Mouse (Mus musculus) MEL (cell line): ENCODE data around the gene Rims1. TPM values are rescaled to one million over a fixed set of nuclear protein-coding genes. Genes with fewer than 3 reads are reported as not detected.

Experiments used
- DNase-seq: peaks from one replicate; pipeline ENCODE4 v3.0.0; 2011; ENCODE audit warnings: low read depth, low spot score
- H3K27ac ChIP-seq: 2 replicates; pipeline ENCODE4 v1.5.1; 2012; ENCODE audit warnings: low read depth, mild to moderate bottlenecking, control low read depth, low read length, moderate library complexity; ENCODE audit not compliant: control insufficient read depth
- H3K27me3 ChIP-seq, 2 experiments: fragments of 150-350 bp in 1 of 2; sonication (generic) in 1 of 2; 2 replicates each; pipeline ENCODE4 v1.6.1; 2012; ENCODE audit warnings: low read length in 2 of 2, mild to moderate bottlenecking in 2 of 2, improper control_type of control experiment in 1 of 2, moderate library complexity in 1 of 2; ENCODE audit not compliant: insufficient read depth in 2 of 2, control insufficient read depth in 1 of 2
- H3K36me3 ChIP-seq, 2 experiments: 2 replicates each; pipeline ENCODE4 v1.6.1; 2012 to 2014; ENCODE audit warnings: low read length in 2 of 2, improper control_type of control experiment in 1 of 2, inconsistent platforms in 1 of 2, mild to moderate bottlenecking in 1 of 2; ENCODE audit not compliant: insufficient read depth in 2 of 2, control insufficient read depth in 1 of 2
- H3K4me1 ChIP-seq, 2 experiments: fragments of 150-350 bp in 1 of 2; sonication (generic) in 1 of 2; 2 replicates each; pipeline ENCODE4 v1.6.1; 2012; ENCODE audit warnings: low read length in 2 of 2, improper control_type of control experiment in 1 of 2, mild to moderate bottlenecking in 1 of 2; ENCODE audit not compliant: insufficient read depth in 2 of 2, control insufficient read depth in 1 of 2
- H3K4me3 ChIP-seq, 2 experiments: fragments of 150-350 bp in 1 of 2; sonication (generic) in 1 of 2; 2 replicates each; pipeline ENCODE4 v1.5.1; 2012; ENCODE audit warnings: low read depth in 2 of 2, low read length in 2 of 2, mild to moderate bottlenecking in 2 of 2, moderate library complexity in 2 of 2, control low read depth in 1 of 2, improper control_type of control experiment in 1 of 2; ENCODE audit not compliant: control insufficient read depth in 1 of 2, insufficient read depth in 1 of 2
- H3K79me2 ChIP-seq: 2 replicates; pipeline ENCODE4 v1.6.1; 2012; ENCODE audit warnings: mild to moderate bottlenecking, low read length, moderate library complexity; ENCODE audit not compliant: control insufficient read depth, poor library complexity, insufficient read depth
- H3K9ac ChIP-seq: 2 replicates; pipeline ENCODE4 v1.6.1; 2012; ENCODE audit warnings: low read depth, mild to moderate bottlenecking, control low read depth, low read length, moderate library complexity; ENCODE audit not compliant: control insufficient read depth, poor library complexity, severe bottlenecking
- H3K9me3 ChIP-seq: fragments of 150-350 bp; sonication (generic); replicated peaks from 2 replicates; pipeline ENCODE4 v1.6.1; 2012; ENCODE audit warnings: mild to moderate bottlenecking, low read length, improper control_type of control experiment, moderate library complexity; ENCODE audit not compliant: insufficient read depth
- BHLHE40 ChIP-seq: IDR thresholded peaks from 2 replicates; pipeline ENCODE4 v1.6.1; 2012; ENCODE audit warnings: low read depth, mild to moderate bottlenecking, inconsistent platforms, low read length, improper control_type of control experiment, borderline replicate concordance
- CHD1 ChIP-seq: IDR thresholded peaks from 2 replicates; pipeline ENCODE4 v1.6.1; 2012; ENCODE audit warnings: low read depth, mild to moderate bottlenecking, inconsistent platforms, low read length, improper control_type of control experiment
- CHD2 ChIP-seq: IDR thresholded peaks from 2 replicates; pipeline ENCODE4 v1.6.1; 2011; ENCODE audit warnings: low read length, improper control_type of control experiment
- CTCF ChIP-seq, 3 experiments: IDR thresholded peaks in 2 of 3; conservative IDR thresholded peaks in 1 of 3; 2 replicates each; pipeline ENCODE4 v1.5.1; 2011 to 2012; ENCODE audit warnings: low read length in 3 of 3, low read depth in 2 of 3, mild to moderate bottlenecking in 2 of 3, improper control_type of control experiment in 1 of 3, inconsistent platforms in 1 of 3, mixed read lengths in 1 of 3, moderate library complexity in 1 of 3; ENCODE audit not compliant: control insufficient read depth in 1 of 3, insufficient read depth in 1 of 3, poor library complexity in 1 of 3, severe bottlenecking in 1 of 3
- ELF1 ChIP-seq: IDR thresholded peaks from 2 replicates; pipeline ENCODE4 v1.6.1; 2014; ENCODE audit warnings: low read depth, mild to moderate bottlenecking, inconsistent platforms, low read length, improper control_type of control experiment, moderate library complexity
- EP300 ChIP-seq, 2 experiments: IDR thresholded peaks; 2 replicates each; pipeline ENCODE4 v1.6.1; 2011; ENCODE audit warnings: improper control_type of control experiment in 2 of 2, low read length in 2 of 2, low read depth in 1 of 2, mild to moderate bottlenecking in 1 of 2
- GABPA ChIP-seq: IDR thresholded peaks from 2 replicates; pipeline ENCODE4 v1.6.1; 2012; ENCODE audit warnings: low read depth, mild to moderate bottlenecking, inconsistent platforms, low read length, improper control_type of control experiment, moderate library complexity
- GATA1 ChIP-seq: IDR thresholded peaks from 2 replicates; pipeline ENCODE4 v1.6.1; 2011; ENCODE audit warnings: low read depth, low read length, improper control_type of control experiment
- JUND ChIP-seq: IDR thresholded peaks from 2 replicates; pipeline ENCODE4 v1.6.1; 2011; ENCODE audit warnings: low read depth, mild to moderate bottlenecking, improper control_type of control experiment, low read length
- KAT2A ChIP-seq: conservative IDR thresholded peaks from 2 replicates; pipeline ENCODE4 v1.6.1; 2012; ENCODE audit warnings: low read depth, low read length, improper control_type of control experiment, inconsistent platforms
- MAFK ChIP-seq: IDR thresholded peaks from 2 replicates; pipeline ENCODE4 v1.6.1; 2011; ENCODE audit warnings: low read depth, mild to moderate bottlenecking, low read length, improper control_type of control experiment, borderline replicate concordance
- MAZ ChIP-seq: IDR thresholded peaks from 2 replicates; pipeline ENCODE4 v1.6.1; 2012; ENCODE audit warnings: low read depth, mild to moderate bottlenecking, inconsistent platforms, low read length, improper control_type of control experiment
- MYC ChIP-seq: IDR thresholded peaks from 2 replicates; pipeline ENCODE4 v1.6.1; 2011; ENCODE audit warnings: low read depth, mild to moderate bottlenecking, low read length, improper control_type of control experiment, moderate library complexity
- NELFE ChIP-seq: IDR thresholded peaks from 2 replicates; pipeline ENCODE4 v1.6.1; 2011; ENCODE audit warnings: low read depth, low read length, improper control_type of control experiment
- NRF1 ChIP-seq: IDR thresholded peaks from 2 replicates; pipeline ENCODE4 v1.6.1; 2014; ENCODE audit warnings: low read depth, mild to moderate bottlenecking, inconsistent platforms, low read length, improper control_type of control experiment, moderate library complexity; ENCODE audit not compliant: poor library complexity, insufficient read depth, severe bottlenecking
- POLR2A ChIP-seq, 2 experiments: IDR thresholded peaks; 2 replicates each; pipeline ENCODE4 v1.6.1; 2011 to 2012; ENCODE audit warnings: low read length in 2 of 2, mild to moderate bottlenecking in 2 of 2, control low read depth in 1 of 2, improper control_type of control experiment in 1 of 2, low read depth in 1 of 2, moderate library complexity in 1 of 2; ENCODE audit not compliant: control insufficient read depth in 1 of 2, insufficient read depth in 1 of 2, poor library complexity in 1 of 2
- POLR2AphosphoS5 ChIP-seq: IDR thresholded peaks from 2 replicates; pipeline ENCODE4 v1.6.1; 2012; ENCODE audit warnings: low read depth, borderline replicate concordance, mild to moderate bottlenecking, inconsistent platforms, low read length, moderate library complexity, mixed read lengths
- RAD21 ChIP-seq: IDR thresholded peaks from 2 replicates; pipeline ENCODE4 v1.6.1; 2011; ENCODE audit warnings: mild to moderate bottlenecking, low read depth, low read length, improper control_type of control experiment
- RCOR1 ChIP-seq: IDR thresholded peaks from 2 replicates; pipeline ENCODE4 v1.6.1; 2012; ENCODE audit warnings: low read depth, mild to moderate bottlenecking, inconsistent platforms, low read length, improper control_type of control experiment
- UBTF ChIP-seq: IDR thresholded peaks from 2 replicates; pipeline ENCODE4 v1.6.1; 2012; ENCODE audit warnings: low read depth, mild to moderate bottlenecking, inconsistent platforms, low read length, improper control_type of control experiment, moderate library complexity, borderline replicate concordance; ENCODE audit not compliant: insufficient read depth
- USF2 ChIP-seq, 2 experiments: IDR thresholded peaks; 2 replicates each; pipeline ENCODE4 v1.6.1; 2011 to 2012; ENCODE audit warnings: improper control_type of control experiment in 2 of 2, low read length in 2 of 2, borderline replicate concordance in 1 of 2, inconsistent platforms in 1 of 2, low read depth in 1 of 2, mild to moderate bottlenecking in 1 of 2; ENCODE audit not compliant: insufficient read depth in 1 of 2
- ZC3H11A ChIP-seq: IDR thresholded peaks from 2 replicates; pipeline ENCODE4 v1.6.1; 2012; ENCODE audit warnings: low read depth, mild to moderate bottlenecking, inconsistent platforms, low read length, improper control_type of control experiment
- ZKSCAN1 ChIP-seq: IDR thresholded peaks from 2 replicates; pipeline ENCODE4 v1.6.1; 2012; ENCODE audit warnings: low read depth, mild to moderate bottlenecking, inconsistent platforms, low read length, improper control_type of control experiment, moderate library complexity
- ZMIZ1 ChIP-seq: IDR thresholded peaks from 2 replicates; pipeline ENCODE4 v1.6.1; 2012; ENCODE audit warnings: low read depth, mild to moderate bottlenecking, inconsistent platforms, low read length, improper control_type of control experiment, moderate library complexity
- polyA plus RNA-seq, 2 experiments: library from polyadenylated mRNA; stranded (reverse) in 1 of 2; unstranded in 1 of 2; fragments of >175 nt in 1 of 2; fragments of >200 nt in 1 of 2; gene quantifications; 2 replicates each; pipeline versions ENCODE4 v1.2.1 to v1.2.4; 2012; ENCODE audit warnings: low replicate concordance in 2 of 2, low read depth in 1 of 2; ENCODE audit not compliant: insufficient read length in 2 of 2, insufficient read depth in 1 of 2, missing spikeins in 1 of 2
- total RNA-seq: library from RNA; depleted of rRNA; stranded (reverse); fragments of 300-350 nt; gene quantifications from 2 replicates; pipeline ENCODE4 v1.2.3, GENCODE M21; 2012

The Rims1 gene
- total and polyA plus RNA-seq, 3 experiments, result 0.31 TPM; not detected in 2

DNA sequence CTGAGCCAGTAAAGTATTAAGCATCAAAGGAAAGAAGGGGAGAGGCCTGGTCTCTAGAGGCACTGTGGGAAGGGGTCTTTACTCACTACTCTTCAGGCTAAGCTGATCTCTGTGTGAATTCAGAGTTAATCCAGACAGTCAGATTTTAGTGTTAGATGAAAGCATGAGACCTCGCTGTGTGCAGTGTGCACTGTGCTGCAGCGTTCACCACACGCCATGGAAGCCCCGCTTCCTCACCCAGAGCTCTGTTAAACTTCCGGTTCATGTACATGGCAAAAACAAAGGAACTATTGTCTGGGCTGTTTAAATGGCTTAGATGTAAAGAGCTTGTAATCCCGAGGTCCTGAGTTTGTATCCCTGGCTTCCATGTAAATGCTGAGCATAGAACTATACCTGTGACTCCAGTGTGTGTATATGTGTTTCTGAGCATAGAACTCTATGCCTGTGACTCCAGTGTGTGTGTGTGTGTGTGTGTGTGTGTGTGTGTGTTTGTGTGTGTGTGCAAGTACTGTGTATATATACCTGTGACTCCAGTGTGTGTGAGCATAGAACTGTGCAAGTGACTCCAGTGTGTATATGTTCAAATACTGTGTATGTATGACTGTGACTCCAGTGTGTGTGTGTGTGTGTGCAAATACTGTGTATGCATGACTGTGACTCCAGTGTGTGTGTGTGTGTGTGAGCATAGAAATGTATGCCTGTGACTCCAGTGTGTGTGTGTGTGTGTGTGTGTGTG is 484.7 kb downstream of the Rims1 start:
- Histone ChIP-seq H3K9ac (no peak overlapping the region), H3K27ac (no peak overlapping the region), H3K36me3 (no peaks in the 10 kb centered on the region), H3K9me3 (no peaks in the 10 kb centered on the region), H3K27me3 (no peaks in the 10 kb centered on the region), H3K4me1 (no peaks in the 10 kb centered on the region), H3K79me2 (no peaks in the 10 kb centered on the region), H3K4me3 (no peak overlapping the region)
- no peak for DNase-seq
- no peak for TF ChIP-seq USF2 (IDR thresholded peaks at IDR 0.05; ENCODE audit: borderline replicate concordance in 1 of 2, insufficient read depth in 1 of 2, low read depth in 1 of 2, low read length in 2 of 2)
- TF ChIP-seq CHD1, result no peak
- TF ChIP-seq NELFE, result no peak
- TF ChIP-seq RCOR1, result no peak
- TF ChIP-seq NRF1, result no peak
- TF ChIP-seq GABPA, result no peak
- no peak for TF ChIP-seq ZC3H11A
- no peak for TF ChIP-seq CTCF (IDR thresholded peaks at IDR 0.05 in 2 of 3, conservative IDR thresholded peaks at IDR 0.05 in 1 of 3; ENCODE audit: control insufficient read depth in 1 of 3, insufficient read depth in 1 of 3, low read depth in 2 of 3, low read length in 3 of 3, poor library complexity in 1 of 3, severe bottlenecking in 1 of 3)
- no peak for TF ChIP-seq ZKSCAN1
- no peak for TF ChIP-seq POLR2A (IDR thresholded peaks at IDR 0.05; ENCODE audit: control insufficient read depth in 1 of 2, insufficient read depth in 1 of 2, low read depth in 1 of 2, low read length in 2 of 2, poor library complexity in 1 of 2)
- TF ChIP-seq MAZ, result no peak
- no peak for TF ChIP-seq MAFK
- TF ChIP-seq JUND, result no peak
- TF ChIP-seq RAD21, result no peak
- TF ChIP-seq ELF1, result no peak
- no peak for TF ChIP-seq UBTF
- TF ChIP-seq EP300 (IDR thresholded peaks at IDR 0.05; ENCODE audit: low read depth in 1 of 2, low read length in 2 of 2), result no peak
- no peak for TF ChIP-seq ZMIZ1
- no peak for TF ChIP-seq POLR2AphosphoS5

DNA sequence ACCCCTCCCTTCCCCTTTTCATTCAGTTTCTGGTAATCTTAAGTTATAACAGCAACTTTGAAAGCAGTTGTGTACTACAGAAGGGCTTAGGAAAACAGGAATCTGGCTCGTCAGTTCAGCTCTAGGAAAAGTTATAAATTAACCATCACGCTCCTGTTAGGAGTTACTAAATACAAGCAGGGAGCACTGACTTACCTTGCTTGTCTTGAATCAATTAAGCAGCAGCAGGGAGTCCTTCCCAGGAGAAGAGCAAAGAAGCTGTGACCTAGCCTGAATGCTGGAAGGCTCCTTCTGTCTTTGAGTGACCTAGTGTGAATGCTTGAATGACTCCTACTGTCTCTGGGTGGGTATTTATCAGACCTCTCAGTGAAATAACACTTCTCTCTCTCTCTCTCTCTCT is 490.3 kb downstream of the Rims1 start:
- Histone ChIP-seq H3K27me3 (no peaks in the 10 kb centered on the region), H3K9me3 (no peaks in the 10 kb centered on the region), H3K27ac (no peak overlapping the region), H3K9ac (no peak overlapping the region), H3K4me3 (no peak overlapping the region), H3K79me2 (no peaks in the 10 kb centered on the region), H3K4me1 (no peaks in the 10 kb centered on the region), H3K36me3 (no peaks in the 10 kb centered on the region)
- no peak for DNase-seq
- TF ChIP-seq MYC, result no peak
- no peak for TF ChIP-seq GATA1
- no peak for TF ChIP-seq USF2 (IDR thresholded peaks at IDR 0.05; ENCODE audit: borderline replicate concordance in 1 of 2, insufficient read depth in 1 of 2, low read depth in 1 of 2, low read length in 2 of 2)
- TF ChIP-seq POLR2AphosphoS5, result no peak
- TF ChIP-seq KAT2A, result no peak
- no peak for TF ChIP-seq CHD2
- no peak for TF ChIP-seq BHLHE40
- TF ChIP-seq ZC3H11A, result no peak
- TF ChIP-seq RAD21, result no peak
- TF ChIP-seq NRF1, result no peak
